Mouse (Mus musculus) liver, embryonic 15.5 days (tissue): ENCODE measurements around the gene Ncstn. TPM values are rescaled to one million over a fixed set of nuclear protein-coding genes. Genes with fewer than 3 reads are reported as not detected.

Experiments
- polyA plus RNA-seq: library from polyadenylated mRNA; unstranded; fragments of >200 nt; fragmentation: Nextera tagmentation; extraction: Ambion mirVana; gene quantifications from 2 replicates; pipeline ENCODE4 v1.2.1, GENCODE M21; 2015

Ncstn gene
- polyA plus RNA-seq, 1 experiment from 2014 or later = 37.6 TPM

Other genes starting within 250 kb of the Ncstn start
- gene Cd84, start 243.1 kb downstream of the Ncstn start, polyA plus RNA-seq = 5.4 and 6.2 TPM in 2 replicates
- not detected in 2 replicates for gene Gm10521, start 187.1 kb downstream of the Ncstn start, polyA plus RNA-seq
- 1.8 and 2.7 TPM in 2 replicates for gene Slamf6, start 165.3 kb downstream of the Ncstn start, polyA plus RNA-seq
- gene Vangl2, start 54.4 kb downstream of the Ncstn start, polyA plus RNA-seq = 0.66 and 0.81 TPM in 2 replicates
- gene Nhlh1, start 25.2 kb downstream of the Ncstn start, polyA plus RNA-seq = not detected in 2 replicates
- gene Copa, start 266 bp downstream of the Ncstn start, polyA plus RNA-seq = 70.1 and 73.6 TPM in 2 replicates
- 38.7 and 41.8 TPM in 2 replicates for gene Pex19, start 44.0 kb upstream of the Ncstn start, polyA plus RNA-seq
- 55.3 and 62.8 TPM in 2 replicates for gene Dcaf8, start 65.3 kb upstream of the Ncstn start, polyA plus RNA-seq
- gene Pea15a, start 124.0 kb upstream of the Ncstn start, polyA plus RNA-seq = 20.2 and 22.3 TPM in 2 replicates
- 2.9 and 5.0 TPM in 2 replicates for gene Casq1, start 137.1 kb upstream of the Ncstn start, polyA plus RNA-seq
- 0.02 TPM in 1 of 2 replicates, not detected in the other for gene Atp1a4, start 175.6 kb upstream of the Ncstn start, polyA plus RNA-seq
- gene Igsf8, start 178.8 kb upstream of the Ncstn start, polyA plus RNA-seq = 17.9 and 23.1 TPM in 2 replicates
- gene Atp1a2, start 215.3 kb upstream of the Ncstn start, polyA plus RNA-seq = 0.39 and 0.40 TPM in 2 replicates
- gene Kcnj9, start 246.5 kb upstream of the Ncstn start, polyA plus RNA-seq = 0.03 TPM in 1 of 2 replicates, not detected in the other